Mouse (Mus musculus) liver, postnatal 0 days (tissue): ENCODE data around the gene Rnf144b.

ENCODE experiments used
- CTCF ChIP-seq: sonication (generic); IDR thresholded peaks from 2 replicates; pipeline ENCODE4 v1.5.1; 2016; ENCODE audit warnings: antibody characterized with exemption, low read depth
- EP300 ChIP-seq: IDR thresholded peaks from 2 replicates; pipeline ENCODE4 v1.6.1; 2016; ENCODE audit warnings: antibody characterized with exemption, low read depth, mild to moderate bottlenecking

DNA sequence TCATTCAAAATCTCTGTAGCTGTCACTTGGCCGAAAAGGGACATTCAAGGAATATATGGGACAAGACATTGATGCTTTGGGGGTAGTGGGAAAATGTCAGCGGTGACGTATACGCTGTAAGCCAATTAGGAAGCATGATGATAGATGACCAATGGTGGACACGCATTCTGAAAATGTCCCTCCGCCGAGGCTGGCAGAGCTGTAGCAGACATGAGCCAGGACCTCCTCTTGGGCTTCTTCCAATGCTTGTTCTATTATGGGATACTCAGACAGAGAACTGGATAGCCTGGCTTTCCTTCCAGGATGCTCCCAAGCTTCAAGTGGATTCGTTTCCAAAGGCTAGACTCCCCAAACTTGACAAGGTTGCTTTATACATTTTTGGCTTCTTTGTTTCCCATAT, 141.9 kb downstream of the Rnf144b start:
- TF ChIP-seq CTCF (no peak), EP300 (no peak)
